Mouse (Mus musculus) midbrain, postnatal 0 days (tissue): ENCODE results near the gene Hnrnpa0. TPM values are rescaled to one million over a fixed set of nuclear protein-coding genes. Genes with fewer than 3 reads are reported as not detected.
"Not testable (repeated sequence)": the region's sequence is repeated elsewhere in the genome, so short reads cannot be mapped to it uniquely, and the experiment has no call there.

Experiments used
- ATAC-seq: fragments of 200-750 bp; cut with Nextera tagmentation; 2 replicates; pipeline ENCODE4 v1.8.0; 2017; ENCODE audit warnings: moderate number of reproducible peaks, mild to moderate bottlenecking, moderate TSS enrichment, moderate library complexity; ENCODE audit not compliant: low FRiP score
- DNase-seq: peaks from one replicate; pipeline ENCODE4 v3.0.0-alpha.2; 2015; ENCODE audit warnings: low spot score
- H3K27ac ChIP-seq: fragments of 300-500 bp; sonication (generic); 2 replicates; pipeline ENCODE4 v1.5.1; 2014; ENCODE audit warnings: low read depth, mild to moderate bottlenecking, low read length, mixed read lengths
- H3K27me3 ChIP-seq: fragments of 300-500 bp; sonication (generic); 2 replicates; pipeline ENCODE4 v1.6.1; 2014; ENCODE audit warnings: low read length, control low read depth, mixed read lengths; ENCODE audit not compliant: insufficient read depth
- H3K36me3 ChIP-seq: fragments of 300-500 bp; sonication (generic); 2 replicates; pipeline ENCODE4 v1.6.1; 2014; ENCODE audit warnings: low read length, control low read depth, mixed read lengths; ENCODE audit not compliant: insufficient read depth
- H3K4me1 ChIP-seq: fragments of 300-500 bp; sonication (generic); 2 replicates; pipeline ENCODE4 v1.6.1; 2014; ENCODE audit warnings: mild to moderate bottlenecking, control low read depth, antibody characterized with exemption, low read length, mixed read lengths; ENCODE audit not compliant: insufficient read depth
- H3K4me2 ChIP-seq: fragments of 300-500 bp; sonication (generic); 2 replicates; pipeline ENCODE4 v1.6.1; 2014; ENCODE audit warnings: low read depth, mild to moderate bottlenecking, low read length, mixed read lengths; ENCODE audit not compliant: poor library complexity, severe bottlenecking
- H3K4me3 ChIP-seq: fragments of 300-500 bp; sonication (generic); 2 replicates; pipeline ENCODE4 v1.5.1; 2014; ENCODE audit warnings: low read depth, mild to moderate bottlenecking, low read length, moderate library complexity
- H3K9ac ChIP-seq: fragments of 300-500 bp; sonication (generic); replicated peaks from 2 replicates; pipeline ENCODE4 v1.6.1; 2014; ENCODE audit warnings: mild to moderate bottlenecking, low read length, moderate library complexity, mixed read lengths; ENCODE audit not compliant: poor library complexity, severe bottlenecking
- H3K9me3 ChIP-seq: fragments of 300-500 bp; sonication (generic); 2 replicates; pipeline ENCODE4 v1.6.1; 2016; ENCODE audit warnings: low read length, control low read depth
- CTCF ChIP-seq: IDR thresholded peaks from 2 replicates; pipeline ENCODE4 v1.5.1; 2016; ENCODE audit warnings: antibody characterized with exemption, mild to moderate bottlenecking
- WGBS: fragments of 180-500 bp; shearing (Covaris S2); extraction: QIAGEN DNeasy Blood & Tissue Kit; methylation state at CpG from one replicate; pipeline ENCODE4 v1.1.7; 2014; 5-methylcytosine and 5-hydroxymethylcytosine counted together
- polyA plus RNA-seq: library from polyadenylated mRNA; unstranded; fragments of >200 nt; fragmentation: Nextera tagmentation; extraction: Ambion mirVana; gene quantifications from 2 replicates; pipeline ENCODE4 v1.2.1, GENCODE M21; 2015
- total RNA-seq: library from RNA; depleted of rRNA; stranded (reverse); fragments of >200 nt; gene quantifications from 2 replicates; pipeline ENCODE4 v1.2.3, GENCODE M21; 2014

Hnrnpa0 gene
- total and polyA plus RNA-seq, 2 experiments from 2014 or later = 62.5 to 185 TPM

DNA sequence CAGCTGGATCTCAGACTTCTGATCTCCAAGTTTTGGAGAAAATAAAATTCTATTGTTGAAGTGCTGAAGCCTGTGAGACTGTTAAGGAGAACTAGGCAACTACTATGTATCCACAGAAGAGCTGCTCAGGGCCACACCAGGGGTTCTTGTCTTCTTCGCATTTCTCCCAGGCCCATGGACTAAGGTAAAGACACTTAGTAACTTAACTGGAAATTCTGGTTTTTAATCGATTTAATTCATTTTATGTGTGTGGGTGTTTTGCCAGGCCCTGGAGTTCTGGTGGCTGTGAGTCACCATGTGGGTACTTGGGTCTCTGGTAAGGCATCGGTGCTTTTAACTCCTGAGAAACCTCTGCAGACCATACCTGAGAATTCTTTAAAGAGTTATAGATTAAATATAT is 21.3 kb upstream of the Hnrnpa0 start:
- Histone ChIP-seq H3K4me2 (peak overlapping the region; percentile 52; the same call in 1 of the 2 replicates), H3K27me3 (no peaks in the 10 kb centered on the region), H3K27ac (no peak overlapping the region), H3K9ac (no peak overlapping the region), H3K36me3 (no peaks in the 10 kb centered on the region), H3K4me3 (no peak overlapping the region), H3K9me3 (no peaks in the 10 kb centered on the region), H3K4me1 (no peaks in the 10 kb centered on the region; the same call in 1 of the 2 replicates)
- WGBS = 92% methylated on average over 3 of the region's 3 CpGs
- TF ChIP-seq CTCF = no peak
- ATAC-seq = no peak
- DNase-seq = no peak

DNA sequence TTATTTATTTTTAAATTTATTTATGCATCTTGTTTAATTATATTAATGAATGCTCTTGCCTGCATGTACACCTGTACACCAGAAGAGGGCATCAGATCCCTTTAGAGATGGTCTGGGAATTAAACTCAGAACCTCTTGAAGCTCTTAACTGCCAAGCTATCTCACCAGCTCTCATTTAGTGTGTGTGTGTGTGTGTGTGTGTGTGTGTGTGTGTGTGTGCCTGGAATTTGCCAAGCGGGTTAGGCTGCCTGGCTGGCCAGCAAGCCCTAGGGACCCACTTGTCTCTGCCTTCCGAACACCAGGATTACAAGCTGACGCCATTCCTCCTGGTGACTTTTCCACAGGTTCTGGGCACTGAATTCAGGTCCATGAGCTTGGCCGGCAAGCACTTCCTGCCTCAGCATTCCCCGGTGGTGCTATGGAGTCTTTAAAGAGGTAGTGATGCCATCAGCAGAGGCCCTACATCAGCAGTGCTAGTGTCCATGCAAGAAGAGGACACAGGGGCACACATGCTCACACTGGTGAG is 20.7 kb upstream of the Hnrnpa0 start:
- Histone ChIP-seq H3K4me2 (peak overlapping the region; percentile 52), H3K27ac (0 out of 2 replicates have a peak overlapping the region, but pooled peaks have one; percentile 6), H3K4me1 (no peaks in the 10 kb centered on the region; the same call in 1 of the 2 replicates), H3K27me3 (no peaks in the 10 kb centered on the region), H3K4me3 (peak overlapping the region; percentile 33), H3K9ac (0 out of 2 replicates have a peak overlapping the region, but pooled peaks have one; percentile 9), H3K9me3 (no peaks in the 10 kb centered on the region), H3K36me3 (no peaks in the 10 kb centered on the region)
- DNase-seq = peak; percentile 61
- WGBS = 40% methylated on average over 5 of the region's 5 CpGs
- peak; percentile 77 for TF ChIP-seq CTCF
- peak; percentile 54; the same call in 1 of the 2 replicates for ATAC-seq

DNA sequence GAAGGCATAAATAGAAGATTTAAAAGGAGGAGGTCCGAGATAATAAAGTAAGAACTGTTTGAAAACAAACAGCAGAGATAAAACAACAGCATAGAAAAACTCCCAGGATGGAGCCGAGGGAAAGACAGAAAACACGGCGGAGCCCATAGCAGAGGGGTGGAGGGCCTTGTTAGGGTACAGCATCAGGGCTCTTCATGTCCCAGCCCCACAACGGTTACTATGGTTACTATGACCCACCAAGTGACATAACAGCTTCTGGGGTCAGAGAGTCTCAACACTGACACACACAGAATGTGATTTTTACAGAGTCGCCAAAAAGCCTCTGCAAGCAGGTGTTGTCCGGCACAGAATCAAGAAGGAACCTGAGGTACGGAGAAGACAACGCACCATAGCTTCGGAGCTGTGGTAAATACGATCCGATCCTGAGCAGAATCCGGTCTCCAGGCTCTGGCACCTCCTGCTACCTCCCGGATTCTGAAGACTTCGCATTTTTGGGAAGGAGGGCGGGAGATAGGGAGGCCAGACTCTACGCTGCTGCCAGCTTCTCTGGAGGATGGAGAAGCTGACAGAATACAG is 20.0 kb upstream of the Hnrnpa0 start:
- 0 out of 2 replicates have a peak overlapping the region, but pooled peaks have one; percentile 9 for H3K9ac ChIP-seq
- H3K4me2 ChIP-seq = peak overlapping the region; percentile 52
- H3K4me3 ChIP-seq = peak overlapping the region; percentile 33
- H3K27me3 ChIP-seq = no peaks in the 10 kb centered on the region
- no peaks in the 10 kb centered on the region; the same call in 1 of the 2 replicates for H3K4me1 ChIP-seq
- no peaks in the 10 kb centered on the region for H3K36me3 ChIP-seq
- H3K9me3 ChIP-seq = no peaks in the 10 kb centered on the region
- 0 out of 2 replicates have a peak overlapping the region, but pooled peaks have one; percentile 6 for H3K27ac ChIP-seq
- under 1% methylated on average over 17 of the region's 17 CpGs for WGBS
- TF ChIP-seq CTCF = no peak
- peak; percentile 87 for DNase-seq
- ATAC-seq = peak; percentile 79

DNA sequence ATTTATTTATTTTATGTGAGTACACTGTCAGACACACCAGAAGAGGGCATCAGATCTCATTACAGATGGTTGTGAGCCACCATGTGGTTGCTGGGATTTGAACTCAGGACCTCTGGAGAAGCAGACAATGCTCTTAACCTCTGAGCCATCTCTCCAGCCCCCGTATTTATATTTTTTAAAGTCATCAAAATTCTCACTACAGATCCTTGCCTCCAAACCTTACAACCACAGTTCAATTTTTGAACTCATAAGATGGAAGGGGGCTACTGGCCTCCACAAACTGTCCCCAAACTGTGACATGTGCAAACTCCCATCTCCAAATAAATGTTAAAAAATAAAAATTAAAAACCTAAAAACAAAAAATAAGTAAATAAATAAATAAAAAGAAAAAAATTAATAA is 19.4 kb upstream of the Hnrnpa0 start:
- Histone ChIP-seq H3K9me3 (no peaks in the 10 kb centered on the region), H3K4me1 (no peaks in the 10 kb centered on the region; the same call in 1 of the 2 replicates), H3K4me3 (no peak overlapping the region), H3K9ac (no peak overlapping the region), H3K27me3 (no peaks in the 10 kb centered on the region), H3K36me3 (no peaks in the 10 kb centered on the region), H3K4me2 (no peak overlapping the region), H3K27ac (no peak overlapping the region)
- no peak for TF ChIP-seq CTCF
- ATAC-seq (no peak), DNase-seq (no peak)
- WGBS = 78% methylated on average over 1 of the region's 1 CpGs

DNA sequence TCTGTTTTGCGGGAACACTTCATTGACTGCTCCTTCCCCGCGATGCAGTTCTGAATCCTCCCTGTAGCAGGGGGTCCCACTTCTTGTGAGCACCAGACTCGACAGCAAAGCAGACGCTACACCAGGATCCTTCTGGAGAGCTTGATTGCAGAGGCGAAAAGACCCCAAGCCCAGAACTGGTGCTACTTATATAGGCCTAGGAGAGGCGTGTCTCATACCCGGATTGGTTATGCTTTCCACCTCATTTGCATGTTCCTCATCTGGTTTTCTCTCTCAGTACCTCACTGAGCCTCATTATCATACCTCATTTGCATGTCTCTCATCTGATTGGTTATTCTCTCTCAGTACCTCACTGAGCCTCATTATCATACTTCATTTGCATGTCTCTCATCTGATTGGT is 18.2 kb upstream of the Hnrnpa0 start:
- H3K4me3 ChIP-seq, DNase-seq, H3K36me3 ChIP-seq, ATAC-seq, H3K9ac ChIP-seq, H3K9me3 ChIP-seq, H3K27me3 ChIP-seq, H3K27ac ChIP-seq, H3K4me1 ChIP-seq, H3K4me2 ChIP-seq: not testable (repeated sequence)
- WGBS = 98% methylated on average over 8 of the region's 8 CpGs

DNA sequence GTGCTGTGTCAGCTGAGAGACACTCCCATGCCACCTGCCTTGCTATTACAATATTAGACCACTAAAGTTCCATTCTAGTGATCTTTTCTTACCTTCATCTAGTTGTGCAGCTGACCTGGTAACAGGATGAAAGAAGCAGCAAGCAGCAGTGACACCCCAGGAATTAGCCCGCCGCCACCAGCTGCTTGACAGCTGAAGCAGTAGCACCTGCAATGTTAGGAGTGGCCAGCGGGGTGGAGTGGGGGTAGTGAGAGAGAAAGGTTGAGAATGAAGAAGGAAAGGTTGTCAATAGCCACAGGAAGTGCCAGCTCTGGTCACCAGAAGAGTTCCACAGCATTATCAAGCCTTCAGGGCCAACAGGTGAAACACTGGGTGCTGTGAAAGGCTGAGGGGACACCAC is 3.3 kb upstream of the Hnrnpa0 start:
- no peak for ATAC-seq
- Histone ChIP-seq H3K27me3 (no peaks in the 10 kb centered on the region), H3K27ac (no peak overlapping the region), H3K9me3 (no peaks in the 10 kb centered on the region), H3K4me3 (no peak overlapping the region), H3K36me3 (no peaks in the 10 kb centered on the region), H3K4me1 (no peaks in the 10 kb centered on the region), H3K9ac (no peak overlapping the region), H3K4me2 (no peak overlapping the region)
- WGBS = 63% methylated on average over 3 of the region's 3 CpGs
- no peak for TF ChIP-seq CTCF
- DNase-seq = no peak
